Mouse (Mus musculus) hindbrain, embryonic 13.5 days (tissue): ENCODE results near the gene Gatad2b. TPM values are rescaled to one million over a fixed set of nuclear protein-coding genes. Genes with fewer than 3 reads are reported as not detected.

Source experiments
- ATAC-seq: fragments of 200-750 bp; cut with Nextera tagmentation; 2 replicates; pipeline ENCODE4 v1.8.0; 2017; ENCODE audit warnings: moderate TSS enrichment; ENCODE audit not compliant: low FRiP score
- H3K27ac ChIP-seq: fragments of 300-500 bp; sonication (generic); 2 replicates; pipeline ENCODE4 v1.5.1; 2015; ENCODE audit warnings: inconsistent platforms, mild to moderate bottlenecking, moderate library complexity
- H3K27me3 ChIP-seq: fragments of 300-500 bp; sonication (generic); 2 replicates; pipeline ENCODE4 v1.6.1; 2015; ENCODE audit warnings: mild to moderate bottlenecking, inconsistent platforms
- H3K36me3 ChIP-seq: fragments of 300-500 bp; sonication (generic); 2 replicates; pipeline ENCODE4 v1.6.1; 2015; ENCODE audit warnings: mild to moderate bottlenecking, inconsistent platforms
- H3K4me1 ChIP-seq: fragments of 300-500 bp; sonication (generic); replicated peaks from 2 replicates; pipeline ENCODE4 v1.6.1; 2015; ENCODE audit warnings: inconsistent platforms
- H3K4me2 ChIP-seq: fragments of 300-500 bp; sonication (generic); 2 replicates; pipeline ENCODE4 v1.6.1; 2015; ENCODE audit warnings: inconsistent platforms, mild to moderate bottlenecking, moderate library complexity
- H3K4me3 ChIP-seq: fragments of 300-500 bp; sonication (generic); 2 replicates; pipeline ENCODE4 v1.5.1; 2015; ENCODE audit warnings: mild to moderate bottlenecking, inconsistent platforms
- H3K9ac ChIP-seq: fragments of 300-500 bp; sonication (generic); 2 replicates; pipeline ENCODE4 v1.6.1; 2015; ENCODE audit warnings: mild to moderate bottlenecking, inconsistent platforms
- H3K9me3 ChIP-seq: fragments of 300-500 bp; sonication (generic); 2 replicates; pipeline ENCODE4 v1.6.1; 2016; ENCODE audit warnings: inconsistent platforms
- WGBS: fragments of 180-500 bp; shearing (Covaris S2); methylation state at CpG from one replicate; pipeline ENCODE4 v1.1.7; 2015; 5-methylcytosine and 5-hydroxymethylcytosine counted together
- polyA plus RNA-seq: library from polyadenylated mRNA; unstranded; fragments of >200 nt; fragmentation: Nextera tagmentation; extraction: Ambion mirVana; gene quantifications from 2 replicates; pipeline ENCODE4 v1.2.1, GENCODE M21; 2015

The Gatad2b gene
- polyA plus RNA-seq, 1 experiment from 2014 or later, result 17.0 TPM

- peak overlapping the region; percentile 15; the same call in 1 of the 2 replicates for H3K9ac ChIP-seq
- peaks cover 9% of the 10 kb centered on the region for H3K4me1 ChIP-seq
- no peaks in the 10 kb centered on the region for H3K36me3 ChIP-seq
- H3K27me3 ChIP-seq, result 0 out of 2 replicates have a peak, but pooled peaks cover 3% of the 10 kb centered on the region
- H3K4me3 ChIP-seq, result no peak overlapping the region
- ATAC-seq, result peak; percentile 35; the same call in 1 of the 2 replicates
- peak overlapping the region; percentile 41; the same call in 1 of the 2 replicates for H3K27ac ChIP-seq
- no peak overlapping the region for H3K4me2 ChIP-seq
- H3K9me3 ChIP-seq, result no peaks in the 10 kb centered on the region
- WGBS, result 16% methylated on average over 3 of the region's 3 CpGs
Measured at GRCm38 (mm10) chr3:90375562-90376246, 82.7 kb downstream of the Gatad2b start.

GRCm38 (mm10) chr3:90376247-90376585, 83.2 kb downstream of the Gatad2b start:
- peak; percentile 47 for ATAC-seq

DNA sequence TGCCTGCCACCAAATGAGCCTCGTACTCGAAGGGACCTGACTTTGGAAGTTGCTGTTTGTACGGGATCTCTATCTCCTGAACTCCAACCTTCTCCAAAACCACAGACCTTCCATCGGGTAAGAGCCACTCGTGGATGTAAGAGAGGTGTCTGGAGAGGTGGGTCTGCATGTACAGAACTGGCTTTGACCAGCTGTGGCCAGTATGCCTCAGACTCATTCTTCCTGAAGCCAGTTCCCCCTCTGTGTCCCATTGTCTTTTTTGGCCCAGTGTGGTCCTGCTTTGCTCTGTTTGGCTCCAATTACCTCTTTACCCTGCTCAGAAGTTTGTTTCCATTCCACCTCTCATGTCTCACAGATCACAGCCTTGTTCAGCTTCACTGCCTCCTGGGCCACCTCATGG, 85.5 kb downstream of the Gatad2b start:
- H3K9ac ChIP-seq, result no peak overlapping the region
- 75% methylated on average over 5 of the region's 5 CpGs for WGBS
- no peak overlapping the region for H3K4me3 ChIP-seq
- peaks cover 9% of the 10 kb centered on the region for H3K4me1 ChIP-seq
- H3K9me3 ChIP-seq, result no peaks in the 10 kb centered on the region
- no peaks in the 10 kb centered on the region for H3K27me3 ChIP-seq
- no peak for ATAC-seq
- no peaks in the 10 kb centered on the region for H3K36me3 ChIP-seq
- H3K27ac ChIP-seq, result no peak overlapping the region
- no peak overlapping the region for H3K4me2 ChIP-seq

More at GRCm38 (mm10) chr3:90376247-90376585, 83.2 kb downstream of the Gatad2b start:
- H3K27ac ChIP-seq, result peak overlapping the region; percentile 41; the same call in 1 of the 2 replicates
- WGBS, result 20% methylated on average over 1 of the region's 1 CpGs
- 0 out of 2 replicates have a peak, but pooled peaks cover 3% of the 10 kb centered on the region for H3K27me3 ChIP-seq
- no peaks in the 10 kb centered on the region for H3K9me3 ChIP-seq
- peak overlapping the region; percentile 15; the same call in 1 of the 2 replicates for H3K9ac ChIP-seq
- no peaks in the 10 kb centered on the region for H3K36me3 ChIP-seq
- no peak overlapping the region for H3K4me2 ChIP-seq
- peaks cover 9% of the 10 kb centered on the region for H3K4me1 ChIP-seq
- H3K4me3 ChIP-seq, result no peak overlapping the region

GRCm38 (mm10) chr3:90381727-90382126, 88.7 kb downstream of the Gatad2b start:
- 69% methylated on average over 11 of the region's 11 CpGs for WGBS
- Histone ChIP-seq H3K9me3 (no peaks in the 10 kb centered on the region), H3K9ac (no peak overlapping the region), H3K27ac (no peak overlapping the region; the same call in 1 of the 2 replicates), H3K4me1 (peaks cover 12% of the 10 kb centered on the region), H3K27me3 (no peaks in the 10 kb centered on the region), H3K4me2 (no peak overlapping the region), H3K36me3 (peaks cover 23% of the 10 kb centered on the region), H3K4me3 (no peak overlapping the region)
- no peak for ATAC-seq

GRCm38 (mm10) chr3:90383690-90384089, 90.7 kb downstream of the Gatad2b start:
- no peak overlapping the region for H3K4me3 ChIP-seq
- peaks cover 31% of the 10 kb centered on the region for H3K4me1 ChIP-seq
- no peaks in the 10 kb centered on the region for H3K27me3 ChIP-seq
- H3K4me2 ChIP-seq, result no peak overlapping the region
- WGBS, result 71% methylated on average over 4 of the region's 4 CpGs
- no peaks in the 10 kb centered on the region for H3K9me3 ChIP-seq
- peak overlapping the region; percentile 75 for H3K27ac ChIP-seq
- H3K36me3 ChIP-seq, result peaks cover 28% of the 10 kb centered on the region
- H3K9ac ChIP-seq, result no peak overlapping the region
- ATAC-seq, result peak; percentile 34; the same call in 1 of the 2 replicates

GRCm38 (mm10) chr3:90384851-90385375, 91.9 kb downstream of the Gatad2b start:
- Histone ChIP-seq H3K9ac (no peak overlapping the region), H3K27me3 (no peaks in the 10 kb centered on the region), H3K4me1 (peaks cover 39% of the 10 kb centered on the region), H3K9me3 (no peaks in the 10 kb centered on the region), H3K4me2 (no peak overlapping the region), H3K27ac (no peak overlapping the region), H3K4me3 (no peak overlapping the region), H3K36me3 (peaks cover 28% of the 10 kb centered on the region)
- 82% methylated on average over 7 of the region's 7 CpGs for WGBS
- no peak for ATAC-seq

- Histone ChIP-seq H3K27ac (no peak overlapping the region), H3K9ac (peak overlapping the region; percentile 94), H3K4me1 (peaks cover 51% of the 10 kb centered on the region), H3K4me3 (peak overlapping the region; percentile 70; the same call in 1 of the 2 replicates), H3K9me3 (no peaks in the 10 kb centered on the region), H3K36me3 (peaks cover 34% of the 10 kb centered on the region), H3K4me2 (peak overlapping the region; percentile 94), H3K27me3 (no peaks in the 10 kb centered on the region)
- 93% methylated on average over 10 of the region's 10 CpGs for WGBS
- ATAC-seq, result no peak
Measured at GRCm38 (mm10) chr3:90386817-90387216, 93.8 kb downstream of the Gatad2b start.

DNA sequence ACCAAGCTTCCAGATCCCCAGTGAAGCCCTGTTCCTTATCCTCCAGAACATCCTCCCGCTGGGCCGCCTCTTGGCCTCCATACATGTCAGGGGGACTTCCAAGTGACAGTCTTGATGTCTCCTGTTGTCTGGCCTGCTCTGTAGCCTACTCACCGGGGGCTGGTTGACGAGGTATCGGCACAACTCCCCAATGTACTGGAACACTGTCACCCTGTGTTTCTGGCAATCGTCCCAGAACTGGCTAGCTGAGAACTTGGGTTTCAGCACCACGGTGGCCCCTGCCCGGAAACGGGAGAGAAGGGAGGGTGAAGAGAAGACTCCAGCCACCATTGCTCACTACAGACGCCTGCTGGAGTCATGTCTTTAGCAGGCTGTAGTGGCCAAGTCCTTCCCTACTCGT, 94.5 kb downstream of the Gatad2b start:
- 64% methylated on average over 11 of the region's 11 CpGs for WGBS
- peak overlapping the region; percentile 70 for H3K4me3 ChIP-seq
- H3K36me3 ChIP-seq, result peaks cover 41% of the 10 kb centered on the region
- H3K27ac ChIP-seq, result 0 out of 2 replicates have a peak overlapping the region, but pooled peaks have one; percentile 40
- H3K4me2 ChIP-seq, result peak overlapping the region; percentile 94
- no peaks in the 10 kb centered on the region for H3K9me3 ChIP-seq
- H3K27me3 ChIP-seq, result no peaks in the 10 kb centered on the region
- ATAC-seq, result no peak
- peaks cover 51% of the 10 kb centered on the region for H3K4me1 ChIP-seq
- peak overlapping the region; percentile 94 for H3K9ac ChIP-seq

DNA sequence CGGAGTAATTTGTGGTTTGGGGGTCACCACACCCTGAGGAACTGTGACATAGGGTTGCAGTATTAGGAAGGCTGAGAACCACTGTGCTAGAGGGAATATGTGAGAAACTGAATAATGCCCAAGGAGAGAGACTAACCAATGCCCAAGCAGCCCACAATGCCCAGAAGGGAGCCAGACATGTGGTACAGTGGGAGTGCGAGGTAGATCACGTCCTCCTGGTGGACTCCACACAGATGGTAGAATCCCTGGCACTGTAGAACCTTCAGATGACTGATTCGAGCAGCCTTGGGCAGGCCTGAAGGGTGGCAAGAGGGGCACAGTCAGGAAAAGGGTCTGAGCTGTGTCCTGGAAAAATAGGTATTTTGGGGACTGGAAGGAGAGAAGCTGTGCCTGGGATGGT, 95.2 kb downstream of the Gatad2b start:
- Histone ChIP-seq H3K4me1 (peaks cover 51% of the 10 kb centered on the region), H3K36me3 (peaks cover 48% of the 10 kb centered on the region), H3K4me2 (peak overlapping the region; percentile 94), H3K9me3 (no peaks in the 10 kb centered on the region), H3K27ac (peak overlapping the region; percentile 98; the same call in 1 of the 2 replicates), H3K9ac (peak overlapping the region; percentile 94), H3K4me3 (peak overlapping the region; percentile 70), H3K27me3 (no peaks in the 10 kb centered on the region)
- ATAC-seq, result no peak
- WGBS, result 70% methylated on average over 4 of the region's 4 CpGs

- Histone ChIP-seq H3K36me3 (peaks cover 52% of the 10 kb centered on the region), H3K9me3 (no peaks in the 10 kb centered on the region), H3K9ac (peak overlapping the region; percentile 94), H3K4me2 (peak overlapping the region; percentile 94), H3K27me3 (no peaks in the 10 kb centered on the region), H3K4me3 (peak overlapping the region; percentile 70), H3K27ac (peak overlapping the region; percentile 98), H3K4me1 (peaks cover 51% of the 10 kb centered on the region)
- 3% methylated on average over 53 of the region's 53 CpGs for WGBS
- peak; percentile 71 for ATAC-seq
Measured at GRCm38 (mm10) chr3:90388726-90389510, 95.9 kb downstream of the Gatad2b start.

DNA sequence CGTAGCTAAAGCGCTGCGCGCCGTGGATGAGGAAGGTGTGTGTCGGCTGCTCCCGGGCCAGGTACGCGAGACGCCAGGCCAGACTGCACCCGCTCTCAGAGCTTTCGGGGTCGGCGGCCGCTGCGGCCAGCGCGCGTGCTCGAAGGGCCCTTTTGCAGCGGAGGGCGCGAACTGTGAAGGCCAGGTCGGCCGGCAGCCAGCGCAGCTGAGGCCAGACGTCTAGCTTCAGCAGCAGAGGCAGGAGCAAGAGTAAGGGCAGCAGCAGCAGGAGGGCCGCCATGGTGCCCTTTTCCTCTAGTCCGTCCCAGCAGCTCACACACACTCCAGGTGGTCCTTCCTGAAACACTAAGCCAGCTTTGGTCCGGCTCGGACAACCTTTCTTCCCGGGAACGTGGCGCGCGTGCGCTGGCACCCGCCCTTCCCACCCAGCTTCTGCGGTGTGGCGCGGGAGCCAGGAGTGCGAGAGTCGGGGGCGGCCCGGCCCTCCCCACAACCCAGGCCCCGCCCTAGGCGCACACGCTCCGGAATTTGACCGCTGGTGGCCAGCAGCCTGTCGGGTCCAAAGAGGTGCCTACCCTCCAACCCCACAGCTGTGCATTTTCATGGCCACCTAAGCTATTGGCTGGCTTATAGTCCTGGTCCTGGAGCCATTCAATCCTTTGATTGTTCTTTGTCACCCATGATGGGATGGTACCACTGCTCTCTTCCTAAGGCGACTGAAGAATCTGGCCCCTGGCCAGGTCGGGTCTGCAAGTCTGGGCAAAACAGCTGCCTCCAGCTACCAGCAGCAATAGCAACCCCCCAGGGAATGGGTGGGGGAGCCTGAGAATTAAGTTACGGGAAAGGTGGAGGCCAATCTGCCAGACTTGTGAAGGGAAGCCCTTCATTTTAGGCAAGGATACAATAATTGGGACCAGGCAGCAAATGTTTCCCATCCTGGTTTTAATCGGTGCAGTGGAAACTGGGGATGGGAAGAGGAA, 96.8 kb downstream of the Gatad2b start, which contains the start of gene Slc27a3:
Gene Slc27a3 (minus strand): TSS at position 428 of the 980 bp plus-strand sequence.
- 2% methylated on average over 51 of the region's 55 CpGs for WGBS
- no peaks in the 10 kb centered on the region for H3K27me3 ChIP-seq
- peak within 1 kb of the TSS; percentile 94 for H3K4me2 ChIP-seq
- no peaks in the 10 kb centered on the region for H3K9me3 ChIP-seq
- peak; percentile 78 for ATAC-seq
- H3K36me3 ChIP-seq, result peaks cover 58% of the 10 kb centered on the region
- H3K27ac ChIP-seq, result peak within 1 kb of the TSS; percentile 98
- H3K4me3 ChIP-seq, result peak within 1 kb of the TSS; percentile 70
- peak within 1 kb of the TSS; percentile 94 for H3K9ac ChIP-seq
- H3K4me1 ChIP-seq, result peaks cover 47% of the 10 kb centered on the region
